Mouse (Mus musculus) ES-E14 (cell line): ENCODE measurements around the gene Nedd4. TPM values are rescaled to one million over a fixed set of nuclear protein-coding genes. Genes with fewer than 3 reads are reported as not detected.

Experiments used
- DNase-seq: peaks from one replicate; pipeline ENCODE4 v3.0.0-alpha.2; 2013; ENCODE audit warnings: low read depth, low spot score
- H3K27ac ChIP-seq: 2 replicates; pipeline ENCODE4 v1.5.1; 2012; ENCODE audit warnings: low read depth, mild to moderate bottlenecking, low read length, moderate library complexity, mixed read lengths; ENCODE audit not compliant: poor library complexity, insufficient read depth, severe bottlenecking
- H3K36me3 ChIP-seq: 2 replicates; pipeline ENCODE4 v1.6.1; 2012; ENCODE audit warnings: mild to moderate bottlenecking, low read length, moderate library complexity, mixed read lengths; ENCODE audit not compliant: control insufficient read depth, poor library complexity, insufficient read depth, severe bottlenecking
- H3K4me1 ChIP-seq, 2 experiments: fragments of 150-350 bp in 1 of 2; sonication (generic) in 1 of 2; 2 replicates each; pipeline ENCODE4 v1.6.1; 2012; ENCODE audit warnings: low read length in 2 of 2, mild to moderate bottlenecking in 1 of 2, mixed read lengths in 1 of 2; ENCODE audit not compliant: control insufficient read depth in 2 of 2, insufficient read depth in 2 of 2, poor library complexity in 1 of 2
- H3K4me3 ChIP-seq, 2 experiments: fragments of 150-350 bp in 1 of 2; sonication (generic) in 1 of 2; 2 replicates each; pipeline ENCODE4 v1.5.1; 2012; ENCODE audit warnings: low read length in 2 of 2, low read depth in 1 of 2, mild to moderate bottlenecking in 1 of 2, mixed read lengths in 1 of 2; ENCODE audit not compliant: insufficient read depth in 1 of 2, poor library complexity in 1 of 2, severe bottlenecking in 1 of 2
- H3K9ac ChIP-seq: 2 replicates; pipeline ENCODE4 v1.6.1; 2012; ENCODE audit warnings: low read depth, mild to moderate bottlenecking, low read length, mixed read lengths; ENCODE audit not compliant: poor library complexity, insufficient read depth, severe bottlenecking
- H3K9me3 ChIP-seq: fragments of 150-350 bp; sonication (generic); 2 replicates; pipeline ENCODE4 v1.6.1; 2012; ENCODE audit warnings: low read depth, mild to moderate bottlenecking, low read length; ENCODE audit not compliant: control insufficient read depth, insufficient read depth
- CHD2 ChIP-seq: IDR thresholded peaks from 2 replicates; pipeline ENCODE4 v1.6.1; 2014; ENCODE audit warnings: mild to moderate bottlenecking, low read depth, low read length, inconsistent platforms
- HCFC1 ChIP-seq: IDR thresholded peaks from 2 replicates; pipeline ENCODE4 v1.6.1; 2012; ENCODE audit warnings: low read length, inconsistent platforms, borderline replicate concordance; ENCODE audit not compliant: insufficient read depth
- MAFK ChIP-seq: IDR thresholded peaks from 2 replicates; pipeline ENCODE4 v1.6.1; 2014; ENCODE audit warnings: mild to moderate bottlenecking, low read depth, low read length, inconsistent platforms; ENCODE audit not compliant: insufficient read depth
- ZC3H11A ChIP-seq: IDR thresholded peaks from 2 replicates; pipeline ENCODE4 v1.6.1; 2012; ENCODE audit warnings: low read depth, mild to moderate bottlenecking, inconsistent platforms, low read length, borderline replicate concordance
- ZNF384 ChIP-seq: IDR thresholded peaks from 2 replicates; pipeline ENCODE4 v1.6.1; 2012; ENCODE audit warnings: low read depth, low read length, inconsistent platforms
- in situ Hi-C, 2 experiments: fragments of 600-800 bp; cut with MboI; formaldehyde crosslinking; loops; one replicate each; pipeline ENCODE4 v1.15.1; 2025; ENCODE audit warnings: low sequenced_read_pairs in 2 of 2, inconsistent platforms in 1 of 2; ENCODE audit not compliant: unreplicated experiment in 2 of 2
- total RNA-seq: library from RNA; depleted of rRNA; stranded (reverse); fragments of 300-350 nt; gene quantifications from 2 replicates; pipeline ENCODE4 v1.2.3, GENCODE M21; 2012

Gene Nedd4
- total RNA-seq, 1 experiment, result 324 TPM

DNA sequence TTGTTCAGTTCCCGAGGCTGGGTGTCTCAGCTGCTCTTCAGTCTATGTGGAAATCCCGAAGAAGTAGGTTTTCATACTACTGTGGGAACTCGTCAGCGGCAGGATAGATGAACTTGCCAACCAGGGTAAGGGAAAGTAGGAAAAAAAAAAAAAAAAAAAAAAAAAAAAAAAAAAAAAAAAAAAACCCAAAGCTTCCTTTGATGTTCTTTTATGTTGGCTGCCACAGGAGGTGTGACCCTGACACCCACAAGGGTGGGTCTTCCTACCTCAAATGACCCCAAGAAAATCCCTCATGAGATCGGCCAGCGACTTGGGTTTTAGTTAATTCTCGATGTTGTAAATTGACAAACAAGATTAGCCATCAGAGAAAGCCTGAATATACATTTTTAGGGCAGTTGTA is 25.6 kb upstream of the Nedd4 start:
- Histone ChIP-seq H3K27ac (no peak overlapping the region), H3K4me1 (peaks cover 0 to 11% of the 10 kb centered on the region in 2 experiments), H3K9me3 (no peaks in the 10 kb centered on the region), H3K4me3 (no peak overlapping the region), H3K9ac (no peak overlapping the region), H3K36me3 (no peaks in the 10 kb centered on the region)
- no peak for TF ChIP-seq MAFK
- peak; percentile 81 for TF ChIP-seq ZNF384
- no peak for TF ChIP-seq ZC3H11A
- TF ChIP-seq CHD2, result no peak
- TF ChIP-seq HCFC1, result no peak
- in situ Hi-C loops, result no loop called here
- DNase-seq, result no peak

DNA sequence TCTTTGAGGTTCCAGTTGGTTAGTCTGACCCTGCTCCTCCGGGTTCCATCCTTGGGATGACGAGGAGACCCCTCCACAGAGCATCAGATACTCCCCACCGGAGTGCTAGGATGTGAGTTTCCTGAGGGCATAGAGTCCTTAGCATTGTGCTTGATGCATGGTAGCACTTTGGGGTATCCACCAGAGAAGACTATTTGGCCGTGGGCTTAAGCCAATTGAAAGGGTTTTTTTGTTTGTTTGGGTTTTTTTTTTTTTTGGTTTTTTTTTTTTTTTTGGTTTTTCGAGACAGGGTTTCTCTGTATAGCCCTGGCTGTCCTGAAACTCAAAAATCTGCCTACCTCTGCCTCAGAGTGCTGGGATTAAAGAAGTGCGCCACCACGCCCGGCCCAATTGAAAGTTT is 24.9 kb upstream of the Nedd4 start:
- Histone ChIP-seq H3K27ac (no peak overlapping the region), H3K4me3 (no peak overlapping the region), H3K9me3 (no peaks in the 10 kb centered on the region), H3K36me3 (no peaks in the 10 kb centered on the region), H3K4me1 (peaks cover 0 to 11% of the 10 kb centered on the region in 2 experiments), H3K9ac (no peak overlapping the region)
- no peak for DNase-seq
- TF ChIP-seq MAFK, result no peak
- TF ChIP-seq ZNF384, result peak; percentile 88
- TF ChIP-seq CHD2, result no peak
- in situ Hi-C loops, result no loop called here

DNA sequence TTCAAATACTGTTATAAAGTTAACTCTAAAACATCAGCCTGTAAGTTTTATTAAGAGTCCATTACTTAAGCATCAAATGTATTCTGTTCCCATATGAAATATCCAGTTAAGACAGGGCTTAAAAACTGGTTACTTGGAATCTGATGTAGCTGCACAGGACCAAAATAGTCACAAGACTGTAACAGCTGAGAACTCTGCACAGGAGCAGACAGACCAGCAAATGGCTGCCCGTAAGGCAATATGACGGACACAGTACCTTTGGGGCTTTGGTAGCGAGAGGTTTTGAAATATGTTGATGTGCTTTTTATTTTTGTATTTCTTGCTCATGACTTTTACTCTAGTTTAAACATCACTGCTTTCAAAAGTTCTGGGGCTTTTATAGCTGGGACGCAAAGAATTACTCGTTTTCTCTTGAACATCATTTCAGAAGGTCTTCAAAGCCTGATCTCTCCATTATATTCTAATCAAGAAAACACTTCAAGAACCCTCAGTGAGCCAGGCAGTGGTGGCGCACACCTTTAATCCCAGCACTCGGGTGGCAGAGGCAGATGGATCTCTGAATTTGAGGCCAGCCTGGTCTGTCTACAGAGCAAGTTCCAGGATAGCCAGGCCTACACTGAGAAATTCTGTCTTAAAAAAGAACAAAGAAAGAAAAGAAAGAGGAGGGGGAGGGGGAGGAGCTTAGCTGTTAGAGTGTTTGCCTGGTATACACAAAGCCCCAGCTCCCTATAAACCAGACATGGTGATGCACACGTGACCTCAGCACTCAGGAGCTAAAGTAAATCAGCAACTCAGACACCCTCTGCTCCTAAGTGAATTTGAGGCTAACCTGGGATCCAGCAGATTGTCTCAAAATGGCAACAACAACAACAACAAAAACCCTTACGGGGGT is 22.9 kb upstream of the Nedd4 start:
- peaks cover 13 to 16% of the 10 kb centered on the region in 2 experiments for H3K4me1 ChIP-seq
- in situ Hi-C loops, result no loop called here
- peak overlapping the region; percentile 91 for H3K27ac ChIP-seq
- H3K4me3 ChIP-seq, result peak overlapping the region; percentile 55 to 66
- TF ChIP-seq HCFC1 (no peak), ZNF384 (no peak), CHD2 (no peak), MAFK (no peak), ZC3H11A (no peak)
- peak; percentile 82 for DNase-seq
- H3K9me3 ChIP-seq, result no peaks in the 10 kb centered on the region
- peak overlapping the region; percentile 74 for H3K9ac ChIP-seq
- H3K36me3 ChIP-seq, result no peaks in the 10 kb centered on the region

DNA sequence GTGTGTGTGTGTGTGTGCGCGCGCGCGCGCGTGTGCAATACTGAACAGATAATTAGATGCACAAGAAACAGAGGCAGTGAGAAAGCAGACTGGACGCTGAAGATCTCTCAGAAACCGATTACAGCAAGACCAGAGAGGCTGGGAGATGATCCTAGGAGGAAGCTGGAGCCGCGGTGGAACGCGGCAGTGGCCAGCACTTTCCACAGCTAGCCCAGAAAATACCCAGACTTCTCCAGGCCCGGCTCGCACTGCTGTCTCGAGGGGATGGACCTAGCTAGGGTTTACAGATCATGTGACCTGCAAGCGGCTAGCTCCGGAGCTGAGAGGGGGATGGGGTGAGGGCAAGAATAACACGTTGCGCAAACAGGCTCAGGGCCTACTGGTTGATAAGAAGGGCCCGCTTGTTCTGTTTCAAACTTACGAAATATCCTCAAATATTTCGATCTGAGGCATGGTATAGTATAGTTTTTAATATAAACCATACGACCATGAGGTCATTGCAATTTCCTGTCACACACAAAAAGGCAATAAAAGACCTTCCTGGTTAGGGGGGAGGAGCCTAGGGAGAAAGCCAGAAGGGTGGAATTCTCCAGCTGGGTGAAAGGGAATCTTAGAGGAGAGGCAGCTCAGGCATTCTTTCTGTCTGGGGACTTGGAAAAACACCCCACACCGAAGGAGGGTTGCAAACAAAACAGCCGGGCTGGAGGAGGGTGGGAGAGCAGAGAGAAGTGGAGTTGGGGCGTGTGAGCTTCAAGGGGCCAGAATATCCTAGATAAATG is 22.1 kb upstream of the Nedd4 start:
- H3K36me3 ChIP-seq, result no peaks in the 10 kb centered on the region
- peak overlapping the region; percentile 91 for H3K27ac ChIP-seq
- H3K9me3 ChIP-seq, result no peaks in the 10 kb centered on the region
- peak; percentile 85 for DNase-seq
- H3K4me1 ChIP-seq, result peaks cover 14 to 16% of the 10 kb centered on the region in 2 experiments
- peak overlapping the region; percentile 74 for H3K9ac ChIP-seq
- peak overlapping the region; percentile 55 to 66 for H3K4me3 ChIP-seq
- in situ Hi-C loops, result no loop called here
- TF ChIP-seq HCFC1, result 0 out of 2 replicates have a peak, but pooled peaks have one; percentile 12
- TF ChIP-seq CHD2, result peak; percentile 63; the same call in 1 of the 2 replicates
- no peak for TF ChIP-seq ZC3H11A
- TF ChIP-seq ZNF384, result no peak
- no peak for TF ChIP-seq MAFK
